Mouse (Mus musculus) lung, postnatal 0 days (tissue): ENCODE measurements around the gene Ldha. TPM values are rescaled to one million over a fixed set of nuclear protein-coding genes. Genes with fewer than 3 reads are reported as not detected.

Source experiments
- ATAC-seq: fragments of 200-750 bp; cut with Nextera tagmentation; 2 replicates; pipeline ENCODE4 v1.8.0; 2017; ENCODE audit warnings: moderate library complexity
- DNase-seq: peaks from one replicate; pipeline ENCODE4 v3.0.0-alpha.2; 2016; ENCODE audit warnings: low spot score
- H3K27ac ChIP-seq: fragments of 300-500 bp; sonication (generic); 2 replicates; pipeline ENCODE4 v1.5.1; 2014; ENCODE audit warnings: antibody characterized with exemption, mild to moderate bottlenecking, low read length, mixed read lengths
- H3K27me3 ChIP-seq: fragments of 300-500 bp; sonication (generic); replicated peaks from 2 replicates; pipeline ENCODE4 v1.6.1; 2014; ENCODE audit warnings: low read length, mixed read lengths; ENCODE audit not compliant: insufficient read depth
- H3K36me3 ChIP-seq: fragments of 300-500 bp; sonication (generic); 2 replicates; pipeline ENCODE4 v1.6.1; 2014; ENCODE audit warnings: low read length, mixed read lengths; ENCODE audit not compliant: insufficient read depth
- H3K4me1 ChIP-seq: fragments of 300-500 bp; sonication (generic); 2 replicates; pipeline ENCODE4 v1.6.1; 2014; ENCODE audit warnings: antibody characterized with exemption, low read depth, low read length, mixed read lengths; ENCODE audit not compliant: insufficient read depth
- H3K4me2 ChIP-seq: fragments of 300-500 bp; sonication (generic); replicated peaks from 2 replicates; pipeline ENCODE4 v1.6.1; 2014; ENCODE audit warnings: low read depth, mild to moderate bottlenecking, low read length, moderate library complexity, mixed read lengths
- H3K4me3 ChIP-seq: fragments of 300-500 bp; sonication (generic); 2 replicates; pipeline ENCODE4 v1.5.1; 2014; ENCODE audit warnings: low read depth, low read length
- H3K9ac ChIP-seq: fragments of 300-500 bp; sonication (generic); replicated peaks from 2 replicates; pipeline ENCODE4 v1.6.1; 2014; ENCODE audit warnings: low read depth, mild to moderate bottlenecking
- H3K9me3 ChIP-seq: fragments of 300-500 bp; sonication (generic); 2 replicates; pipeline ENCODE4 v1.6.1; 2016; ENCODE audit warnings: low read length, mixed read lengths
- CTCF ChIP-seq: IDR thresholded peaks from 2 replicates; pipeline ENCODE4 v1.5.1; 2016; ENCODE audit warnings: antibody characterized with exemption, mild to moderate bottlenecking
- EP300 ChIP-seq: IDR thresholded peaks from 2 replicates; pipeline ENCODE4 v1.6.1; 2016; ENCODE audit warnings: antibody characterized with exemption, mild to moderate bottlenecking, control low read depth
- whole genome bisulfite sequencing: fragments of 180-500 bp; shearing (Covaris S2); extraction: QIAGEN DNeasy Blood & Tissue Kit; methylation state at CpG from one replicate; pipeline ENCODE4 v1.1.7; 2014; 5-methylcytosine and 5-hydroxymethylcytosine counted together
- polyA plus RNA-seq: library from polyadenylated mRNA; unstranded; fragments of >200 nt; fragmentation: Nextera tagmentation; extraction: Ambion mirVana; gene quantifications from 2 replicates; pipeline ENCODE4 v1.2.1, GENCODE M21; 2015

Gene Ldha
- polyA plus RNA-seq, 1 experiment from 2014 or later = 589 TPM

GRCm38 (mm10) chr7:46849287-46849686, 8.0 kb downstream of the Ldha start:
- DNase-seq (no peak), ATAC-seq (no peak)
- Histone ChIP-seq H3K27ac (no peak overlapping the region), H3K27me3 (no peaks in the 10 kb centered on the region), H3K4me1 (peaks cover 9% of the 10 kb centered on the region; the same call in 1 of the 2 replicates), H3K36me3 (peaks cover 21% of the 10 kb centered on the region), H3K4me2 (no peak overlapping the region), H3K9me3 (no peaks in the 10 kb centered on the region), H3K4me3 (no peak overlapping the region), H3K9ac (no peak overlapping the region)
- TF ChIP-seq CTCF = no peak
- TF ChIP-seq EP300 = no peak
- 81% methylated on average over 5 of the region's 5 CpGs for WGBS

GRCm38 (mm10) chr7:46851026-46851425, 9.8 kb downstream of the Ldha start:
- Histone ChIP-seq H3K4me2 (no peak overlapping the region), H3K9me3 (no peaks in the 10 kb centered on the region), H3K27me3 (no peaks in the 10 kb centered on the region), H3K27ac (no peak overlapping the region), H3K9ac (no peak overlapping the region), H3K36me3 (peaks cover 24% of the 10 kb centered on the region), H3K4me1 (peaks cover 4% of the 10 kb centered on the region; the same call in 1 of the 2 replicates), H3K4me3 (no peak overlapping the region)
- DNase-seq = no peak
- no peak for ATAC-seq
- no peak for TF ChIP-seq EP300
- TF ChIP-seq CTCF = peak; percentile 18; the same call in 1 of the 2 replicates
- 73% methylated on average over 7 of the region's 7 CpGs for WGBS

GRCm38 (mm10) chr7:46852666-46853065, 11.4 kb downstream of the Ldha start:
- DNase-seq (no peak), ATAC-seq (no peak)
- Histone ChIP-seq H3K9me3 (no peaks in the 10 kb centered on the region), H3K9ac (no peak overlapping the region), H3K4me1 (no peaks in the 10 kb centered on the region), H3K27me3 (no peaks in the 10 kb centered on the region), H3K4me3 (no peak overlapping the region), H3K36me3 (peaks cover 24% of the 10 kb centered on the region), H3K27ac (no peak overlapping the region), H3K4me2 (no peak overlapping the region)
- TF ChIP-seq EP300 = no peak
- no peak for TF ChIP-seq CTCF
- 84% methylated on average over 1 of the region's 1 CpGs for WGBS

GRCm38 (mm10) chr7:46853365-46853764, 12.1 kb downstream of the Ldha start:
- 92% methylated on average over 9 of the region's 9 CpGs for WGBS
- no peak overlapping the region for H3K27ac ChIP-seq
- peaks cover 24% of the 10 kb centered on the region for H3K36me3 ChIP-seq
- ATAC-seq (no peak), DNase-seq (no peak)
- H3K9me3 ChIP-seq = no peaks in the 10 kb centered on the region
- no peaks in the 10 kb centered on the region for H3K27me3 ChIP-seq
- H3K4me3 ChIP-seq = no peak overlapping the region
- H3K4me2 ChIP-seq = no peak overlapping the region
- H3K9ac ChIP-seq = no peak overlapping the region
- no peaks in the 10 kb centered on the region for H3K4me1 ChIP-seq
- no peak for TF ChIP-seq CTCF
- no peak for TF ChIP-seq EP300

- H3K4me2 ChIP-seq = no peak overlapping the region
- no peak overlapping the region for H3K27ac ChIP-seq
- DNase-seq (no peak), ATAC-seq (no peak)
- H3K4me1 ChIP-seq = no peaks in the 10 kb centered on the region
- H3K9me3 ChIP-seq = no peaks in the 10 kb centered on the region
- no peak overlapping the region for H3K9ac ChIP-seq
- TF ChIP-seq CTCF = 0 out of 2 replicates have a peak, but pooled peaks have one; percentile 3
- TF ChIP-seq EP300 = no peak
- H3K4me3 ChIP-seq = no peak overlapping the region
- no peaks in the 10 kb centered on the region for H3K27me3 ChIP-seq
- 70% methylated on average over 7 of the region's 7 CpGs for WGBS
- H3K36me3 ChIP-seq = peaks cover 11% of the 10 kb centered on the region; the same call in 1 of the 2 replicates
These were observed 14.7 kb downstream of the Ldha start for GRCm38 (mm10) chr7:46855866-46856560.

- 61% methylated on average over 9 of the region's 9 CpGs for WGBS
- no peaks in the 10 kb centered on the region for H3K9me3 ChIP-seq
- no peak overlapping the region for H3K27ac ChIP-seq
- no peaks in the 10 kb centered on the region for H3K27me3 ChIP-seq
- H3K4me1 ChIP-seq = no peaks in the 10 kb centered on the region
- ATAC-seq (no peak), DNase-seq (no peak)
- no peak overlapping the region for H3K4me3 ChIP-seq
- H3K36me3 ChIP-seq = peaks cover 3% of the 10 kb centered on the region; the same call in 1 of the 2 replicates
- TF ChIP-seq EP300 (no peak), CTCF (no peak)
- H3K9ac ChIP-seq = no peak overlapping the region
- no peak overlapping the region for H3K4me2 ChIP-seq
These were observed 16.2 kb downstream of the Ldha start for GRCm38 (mm10) chr7:46857436-46857835.
